ENCODE assay signal across 9 mouse cellular contexts in the genomic region with DNA sequence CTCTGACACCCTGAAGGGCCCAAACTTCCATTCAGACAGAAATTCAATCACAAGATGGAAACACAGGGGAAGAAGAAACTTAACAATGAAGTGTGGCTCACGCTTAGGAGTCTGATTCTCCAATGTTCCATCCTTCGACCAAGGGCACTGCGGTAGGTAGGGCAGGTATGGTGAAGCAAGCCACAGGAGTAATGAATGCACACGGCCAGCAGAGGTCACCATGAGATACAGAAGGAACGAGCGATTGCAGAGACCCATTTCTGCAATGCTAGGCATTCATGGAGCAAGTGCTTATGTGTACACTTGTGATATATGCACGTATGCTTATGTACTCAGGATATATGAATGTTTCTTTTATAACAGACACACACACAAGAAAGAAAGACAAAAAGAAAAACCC. TPM values are rescaled to one million over a fixed set of nuclear protein-coding genes. Genes with fewer than 3 reads are reported as not detected.
DNase-seq lines count a peak whose midpoint lies in the region; ATAC-seq and TF ChIP-seq lines count a peak whose summit lies in the region.
"Had no signal": no experiment of that assay in that cellular context is flagged by ENCODE, and none has a peak within 500 bp of the region (broad histone marks: within the 10 kb centered on the region; RNA-seq: fewer than 3 reads in every experiment).

No protein-coding gene starts in this region.

- H3K4me2 ChIP-seq in kidney, embryonic 14.5 days (replicated peaks; ENCODE audit: low read depth, low read length), result no peak overlapping the region
- no peak overlapping the region for H3K4me2 ChIP-seq in liver, embryonic 14.5 days (ENCODE audit: low read depth)
- H3K4me2 ChIP-seq: heart, embryonic 15.5 days had no signal

- peak; percentile 77 for TF ChIP-seq CTCF in liver, embryonic 14.5 days (IDR thresholded peaks at IDR 0.05; ENCODE audit: low read depth)

- peak; percentile 40 for DNase-seq in kidney, adult 11 months
- peak; percentile 78 for DNase-seq in CD4-positive, CD25-positive, alpha-beta regulatory T cell, adult 2 months (ENCODE audit: low read depth, low spot score)
- DNase-seq in Muller cell, postnatal 12 days (ENCODE audit: inconsistent ontology term), result peak; percentile 29
- DNase-seq in liver, embryonic 14.5 days (ENCODE audit: low read depth in 3 of 3, low spot score in 3 of 3), result peak in 1 of 3 experiments; percentile 16
- peak; percentile 53 for DNase-seq in testis, postnatal 10 days (ENCODE audit: low spot score)
- DNase-seq in gastrocnemius, adult 8-10 months (ENCODE audit: low spot score in 2 of 2), result no peak

- no peak for TF ChIP-seq EP300 in liver, embryonic 14.5 days (IDR thresholded peaks at IDR 0.05; ENCODE audit: low read depth)

- no peak overlapping the region for H3K27ac ChIP-seq in kidney, embryonic 14.5 days (ENCODE audit: low read depth, low read length)
- H3K27ac ChIP-seq in liver, embryonic 14.5 days, result no peak overlapping the region
- H3K27ac ChIP-seq: heart, embryonic 15.5 days had no signal

- H3K4me3 ChIP-seq in kidney, embryonic 14.5 days (ENCODE audit: low read length), result no peak overlapping the region
- H3K4me3 ChIP-seq in liver, embryonic 14.5 days (ENCODE audit: insufficient read depth in 1 of 2, low read depth in 2 of 2, low read length in 2 of 2), result no peak overlapping the region
- H3K4me3 ChIP-seq: heart, embryonic 15.5 days had no signal

- no peak for ATAC-seq in kidney, embryonic 14.5 days (ENCODE audit: low FRiP score, low TSS enrichment)
- peak; percentile 79 for ATAC-seq in erythroblast, adult 5-6 weeks (replicated peaks; ENCODE audit: low FRiP score, poor library complexity, severe bottlenecking)
- no peak for ATAC-seq in liver, embryonic 14.5 days (ENCODE audit: insufficient read depth)

- 79% methylated on average over 7 of the region's 7 CpGs for WGBS in kidney, embryonic 14.5 days
- 54% methylated on average over 7 of the region's 7 CpGs for WGBS in liver, embryonic 14.5 days (ENCODE audit: insufficient replicate concordance)

- no peaks in the 10 kb centered on the region for H3K27me3 ChIP-seq in kidney, embryonic 14.5 days (ENCODE audit: control insufficient read depth, insufficient read depth, low read length)
- H3K27me3 ChIP-seq in liver, embryonic 14.5 days (ENCODE audit: control insufficient read depth, insufficient read depth, low read length), result no peaks in the 10 kb centered on the region
- H3K27me3 ChIP-seq: heart, embryonic 15.5 days had no signal

- H3K36me3 ChIP-seq in kidney, embryonic 14.5 days (ENCODE audit: control insufficient read depth, insufficient read depth, low read length), result peaks cover 52% of the 10 kb centered on the region
- no peaks in the 10 kb centered on the region for H3K36me3 ChIP-seq in liver, embryonic 14.5 days (replicated peaks; ENCODE audit: control insufficient read depth, insufficient read depth, low read depth)

- H3K9me3 ChIP-seq in kidney, embryonic 14.5 days (ENCODE audit: control insufficient read depth, low read length), result no peaks in the 10 kb centered on the region
- H3K9me3 ChIP-seq in liver, embryonic 14.5 days (ENCODE audit: control insufficient read depth, low read length), result no peaks in the 10 kb centered on the region
- H3K9me3 ChIP-seq: heart, embryonic 15.5 days had no signal

- H3K4me1 ChIP-seq in kidney, embryonic 14.5 days (ENCODE audit: control insufficient read depth, insufficient read depth, low read length), result no peaks in the 10 kb centered on the region
- no peaks in the 10 kb centered on the region for H3K4me1 ChIP-seq in liver, embryonic 14.5 days (replicated peaks; ENCODE audit: control insufficient read depth in 2 of 2, insufficient read depth in 2 of 2, low read length in 1 of 2)

- no peak overlapping the region for H3K9ac ChIP-seq in kidney, embryonic 14.5 days (ENCODE audit: low read depth, low read length)
- no peak overlapping the region for H3K9ac ChIP-seq in liver, embryonic 14.5 days (replicated peaks)
- H3K9ac ChIP-seq: heart, embryonic 15.5 days had no signal

RNA-seq across cellular contexts. Expression of a gene that starts 26.9 kb away (rescaled TPM):
- polyA plus RNA-seq in kidney, embryonic 14.5 days (2014; fragmentation: Nextera tagmentation; extraction: Ambion mirVana), result 25.1 and 41.4 TPM in 2 replicates
- total RNA-seq in erythroblast, adult 5-6 weeks (2015; ENCODE audit: low replicate concordance), result 2.1 and 11.3 TPM in 2 replicates
- total RNA-seq in erythroblast, adult 5-6 weeks (2017; ENCODE audit: low replicate concordance), result 2.1 and 7.3 TPM in 2 replicates
- 4.5 and 7.4 TPM in 2 replicates for polyA plus RNA-seq in liver, embryonic 14.5 days (2012; rRNA removed)
- polyA plus RNA-seq in liver, embryonic 14.5 days (2014; fragmentation: Nextera tagmentation; extraction: Ambion mirVana), result 10.8 and 11.9 TPM in 2 replicates
- 10 to 100 TPM; 30.8 to 35.0 (median 31.7) TPM for total RNA-seq in gastrocnemius, adult 8-10 months (2022)

RNA-seq across cellular contexts. Expression of a gene that starts 36.3 kb away (rescaled TPM):
- 78.0 and 95.8 TPM in 2 replicates for polyA plus RNA-seq in kidney, embryonic 14.5 days (2014; fragmentation: Nextera tagmentation; extraction: Ambion mirVana)
- 237 and 278 TPM in 2 replicates for total RNA-seq in erythroblast, adult 5-6 weeks (2015; ENCODE audit: low replicate concordance)
- total RNA-seq in erythroblast, adult 5-6 weeks (2017; ENCODE audit: low replicate concordance), result 289 and 306 TPM in 2 replicates
- polyA plus RNA-seq in liver, embryonic 14.5 days (2012; rRNA removed), result 13.4 and 31.3 TPM in 2 replicates
- polyA plus RNA-seq in liver, embryonic 14.5 days (2014; fragmentation: Nextera tagmentation; extraction: Ambion mirVana), result 78.6 and 84.8 TPM in 2 replicates
- total RNA-seq in gastrocnemius, adult 8-10 months (2022), result 10 to 100 TPM; 83.7 to 88.8 (median 84.8) TPM

Comparison
In these comparisons a context has a peak if more than half of its experiments do, and no peak if none do; other contexts are left out.
1. DNase-seq: peak in kidney, adult 11 months (single experiment), CD4-positive, CD25-positive, alpha-beta regulatory T cell, adult 2 months (single experiment), Muller cell, postnatal 12 days (single experiment) and testis, postnatal 10 days (single experiment); none in gastrocnemius, adult 8-10 months (0 of 2).